Mouse (Mus musculus): ENCODE results near the gene 3425401B19Rik.

Gene 3425401B19Rik

GRCm38 (mm10) chr14:32685124-32685826 lies at the start of gene 3425401B19Rik:
3425401B19Rik (minus strand) TSS chr14:32685293.
- DNase-seq (ENCODE audit: extremely low spot score): peak; percentile 24

GRCm38 (mm10) chr14:32732961-32733360 lies 47.9 kb upstream of the 3425401B19Rik start:
- DNase-seq (ENCODE audit: extremely low spot score): peak; percentile 5

- no peak for DNase-seq (ENCODE audit: extremely low spot score)
Measured at GRCm38 (mm10) chr14:32726864-32727263, 41.8 kb upstream of the 3425401B19Rik start.

GRCm38 (mm10) chr14:32721461-32721860 lies 36.4 kb upstream of the 3425401B19Rik start:
- no peak for DNase-seq (ENCODE audit: extremely low spot score)

- no peak for DNase-seq (ENCODE audit: extremely low spot score)
Measured at GRCm38 (mm10) chr14:32716763-32717439, 31.8 kb upstream of the 3425401B19Rik start.

- DNase-seq (ENCODE audit: extremely low spot score): no peak
Measured at GRCm38 (mm10) chr14:32715489-32715888, 30.4 kb upstream of the 3425401B19Rik start.

- DNase-seq (ENCODE audit: extremely low spot score): no peak
Measured at GRCm38 (mm10) chr14:32715076-32715475, 30.0 kb upstream of the 3425401B19Rik start.

GRCm38 (mm10) chr14:32709861-32710260 lies 24.8 kb upstream of the 3425401B19Rik start:
- no peak for DNase-seq (ENCODE audit: extremely low spot score)

- no peak for DNase-seq (ENCODE audit: extremely low spot score)
Measured at GRCm38 (mm10) chr14:32708756-32709155, 23.7 kb upstream of the 3425401B19Rik start.

GRCm38 (mm10) chr14:32707938-32708337 lies 22.8 kb upstream of the 3425401B19Rik start:
- peak; percentile 49 for DNase-seq (ENCODE audit: extremely low spot score)

GRCm38 (mm10) chr14:32700972-32701371 lies 15.9 kb upstream of the 3425401B19Rik start:
- no peak for DNase-seq (ENCODE audit: extremely low spot score)

GRCm38 (mm10) chr14:32698556-32698955 lies 13.5 kb upstream of the 3425401B19Rik start:
- no peak for DNase-seq (ENCODE audit: extremely low spot score)

GRCm38 (mm10) chr14:32697774-32698173 lies 12.7 kb upstream of the 3425401B19Rik start:
- no peak for DNase-seq (ENCODE audit: extremely low spot score)

- no peak for DNase-seq (ENCODE audit: extremely low spot score)
Measured at GRCm38 (mm10) chr14:32696344-32696743, 11.3 kb upstream of the 3425401B19Rik start.

- DNase-seq (ENCODE audit: extremely low spot score): no peak
Measured at GRCm38 (mm10) chr14:32695906-32696305, 10.8 kb upstream of the 3425401B19Rik start.

- DNase-seq (ENCODE audit: extremely low spot score): peak; percentile 29
Measured at GRCm38 (mm10) chr14:32684735-32685105, 373 bp downstream of the 3425401B19Rik start.

- DNase-seq (ENCODE audit: extremely low spot score): no peak
Measured at GRCm38 (mm10) chr14:32683982-32684734, 935 bp downstream of the 3425401B19Rik start.

GRCm38 (mm10) chr14:32683251-32683838 lies 1.7 kb downstream of the 3425401B19Rik start:
- DNase-seq (ENCODE audit: extremely low spot score): no peak

GRCm38 (mm10) chr14:32682536-32682935 lies 2.6 kb downstream of the 3425401B19Rik start:
- DNase-seq (ENCODE audit: extremely low spot score): no peak

- no peak for DNase-seq (ENCODE audit: extremely low spot score)
Measured at GRCm38 (mm10) chr14:32681603-32682002, 3.5 kb downstream of the 3425401B19Rik start.

- DNase-seq (ENCODE audit: extremely low spot score): no peak
Measured at GRCm38 (mm10) chr14:32678565-32678964, 6.5 kb downstream of the 3425401B19Rik start.

GRCm38 (mm10) chr14:32673178-32673577 lies 11.9 kb downstream of the 3425401B19Rik start:
- no peak for DNase-seq (ENCODE audit: extremely low spot score)

Data from embryo, embryonic 9.5 days (tissue).